Mouse (Mus musculus) liver, embryonic 14.5 days (tissue): ENCODE data around the gene Dcps.

Experiments used
- CTCF ChIP-seq: IDR thresholded peaks from 2 replicates; pipeline ENCODE4 v1.5.1; 2016; ENCODE audit warnings: antibody characterized with exemption, low read depth, control low read depth
- EP300 ChIP-seq: IDR thresholded peaks from 2 replicates; pipeline ENCODE4 v1.6.1; 2016; ENCODE audit warnings: antibody characterized with exemption, low read depth

DNA sequence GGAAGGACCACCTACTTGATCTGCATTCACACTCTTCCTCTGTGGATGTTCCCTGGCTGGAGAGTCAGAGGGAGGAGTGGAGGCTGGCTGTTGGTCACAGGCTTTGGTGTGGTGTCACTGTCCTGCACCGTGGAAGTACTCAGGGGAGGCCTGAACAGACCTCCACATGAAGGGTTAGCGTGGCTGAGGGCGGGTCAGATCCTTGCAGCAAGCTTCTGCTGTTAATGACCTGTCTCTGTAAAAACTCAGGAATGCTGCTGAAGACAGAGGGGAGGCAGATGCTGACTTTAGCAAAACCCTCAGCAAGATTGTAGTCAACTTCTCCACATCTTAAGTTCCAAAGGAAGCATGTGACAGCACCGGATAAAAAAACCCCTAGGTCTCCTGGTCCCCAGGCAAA lies 19.0 kb downstream of the Dcps start:
- no peak for TF ChIP-seq CTCF
- TF ChIP-seq EP300 = no peak
